Mouse (Mus musculus) CH12.LX (cell line): ENCODE data around the gene Trpc7. TPM values are rescaled to one million over a fixed set of nuclear protein-coding genes. Genes with fewer than 3 reads are reported as not detected.

Source experiments
- DNase-seq: peaks from one replicate; pipeline ENCODE4 v3.0.0-alpha.2; 2013; ENCODE audit errors: extremely low read depth
- H3K27ac ChIP-seq: 2 replicates; pipeline ENCODE4 v1.5.1; 2012; ENCODE audit warnings: low read depth, mild to moderate bottlenecking, control low read depth, moderate library complexity; ENCODE audit not compliant: insufficient read depth
- H3K27me3 ChIP-seq: replicated peaks from 2 replicates; pipeline ENCODE3; 2012; ENCODE audit warnings: inconsistent platforms
- H3K36me3 ChIP-seq, 2 experiments: replicated peaks in 1 of 2; 2 replicates each; pipeline versions ENCODE3 to v1.6.1; 2012; ENCODE audit warnings: inconsistent platforms in 1 of 2, low read length in 1 of 2, mild to moderate bottlenecking in 1 of 2, mixed read lengths in 1 of 2, moderate library complexity in 1 of 2; ENCODE audit not compliant: control insufficient read depth in 1 of 2, insufficient read depth in 1 of 2
- H3K4me1 ChIP-seq, 2 experiments: 2 replicates each; pipeline ENCODE4 v1.6.1; 2012; ENCODE audit warnings: inconsistent platforms in 1 of 2, moderate library complexity in 1 of 2; ENCODE audit not compliant: insufficient read depth in 2 of 2, control insufficient read depth in 1 of 2
- H3K4me2 ChIP-seq: 2 replicates; pipeline ENCODE4 v1.6.1; 2012; ENCODE audit warnings: low read depth, mild to moderate bottlenecking, control low read depth; ENCODE audit not compliant: poor library complexity, insufficient read depth, severe bottlenecking
- H3K4me3 ChIP-seq, 3 experiments: fragments of 150-350 bp in 1 of 3; sonication (generic) in 1 of 3; replicated peaks in 1 of 3; 2 replicates each; pipeline versions ENCODE3 to v1.5.1; 2011 to 2012; ENCODE audit warnings: low read depth in 2 of 3, low read length in 2 of 3, mild to moderate bottlenecking in 2 of 3, moderate library complexity in 2 of 3, control low read depth in 1 of 3, improper control_type of control experiment in 1 of 3, inconsistent platforms in 1 of 3, mixed read lengths in 1 of 3; ENCODE audit not compliant: poor library complexity in 1 of 3
- H3K79me2 ChIP-seq: replicated peaks from 2 replicates; pipeline ENCODE4 v1.6.1; 2012; ENCODE audit warnings: mild to moderate bottlenecking, moderate library complexity; ENCODE audit not compliant: control insufficient read depth, poor library complexity, insufficient read depth, severe bottlenecking; ENCODE audit errors: extremely low read depth
- H3K9ac ChIP-seq: 2 replicates; pipeline ENCODE4 v1.6.1; 2012; ENCODE audit warnings: low read depth, mild to moderate bottlenecking, control low read depth, moderate library complexity; ENCODE audit not compliant: insufficient read depth
- H3K9me3 ChIP-seq: replicated peaks from 2 replicates; pipeline ENCODE3; 2012; ENCODE audit warnings: low read length, inconsistent platforms, mixed read lengths
- BHLHE40 ChIP-seq: IDR thresholded peaks from 2 replicates; pipeline ENCODE4 v1.6.1; 2011; ENCODE audit warnings: mild to moderate bottlenecking, low read depth, low read length, improper control_type of control experiment
- CHD1 ChIP-seq: IDR thresholded peaks from 2 replicates; pipeline ENCODE4 v1.6.1; 2012; ENCODE audit warnings: low read depth, low read length, improper control_type of control experiment, inconsistent platforms
- CTCF ChIP-seq, 2 experiments: IDR thresholded peaks in 1 of 2; conservative IDR thresholded peaks in 1 of 2; 2 replicates each; pipeline ENCODE4 v1.5.1; 2011 to 2012; ENCODE audit warnings: low read depth in 2 of 2, low read length in 2 of 2, improper control_type of control experiment in 1 of 2, inconsistent platforms in 1 of 2, mild to moderate bottlenecking in 1 of 2, moderate library complexity in 1 of 2
- E2F4 ChIP-seq: IDR thresholded peaks from 2 replicates; pipeline ENCODE4 v1.6.1; 2011; ENCODE audit warnings: low read depth, low read length, improper control_type of control experiment; ENCODE audit not compliant: insufficient replicate concordance
- ELF1 ChIP-seq: IDR thresholded peaks from 2 replicates; pipeline ENCODE4 v1.6.1; 2014; ENCODE audit warnings: low read depth, mild to moderate bottlenecking, inconsistent platforms, low read length, improper control_type of control experiment
- ETS1 ChIP-seq: conservative IDR thresholded peaks from 2 replicates; pipeline ENCODE4 v1.6.1; 2012; ENCODE audit warnings: low read depth, mild to moderate bottlenecking, inconsistent platforms, low read length, improper control_type of control experiment, moderate library complexity
- GABPA ChIP-seq: IDR thresholded peaks from 2 replicates; pipeline ENCODE4 v1.6.1; 2012; ENCODE audit warnings: low read depth, low read length, improper control_type of control experiment, inconsistent platforms; ENCODE audit not compliant: insufficient replicate concordance
- HCFC1 ChIP-seq: IDR thresholded peaks from 2 replicates; pipeline ENCODE4 v1.6.1; 2012; ENCODE audit warnings: low read depth, mild to moderate bottlenecking, inconsistent platforms, low read length, improper control_type of control experiment
- IRF4 ChIP-seq: IDR thresholded peaks from 2 replicates; pipeline ENCODE4 v1.6.1; 2014; ENCODE audit warnings: low read depth, mild to moderate bottlenecking, inconsistent platforms, low read length, improper control_type of control experiment
- KAT2A ChIP-seq: IDR thresholded peaks from 2 replicates; pipeline ENCODE4 v1.6.1; 2012; ENCODE audit warnings: low read length, improper control_type of control experiment, inconsistent platforms; ENCODE audit not compliant: insufficient replicate concordance
- MAFK ChIP-seq: IDR thresholded peaks from 2 replicates; pipeline ENCODE4 v1.6.1; 2011; ENCODE audit warnings: low read length, improper control_type of control experiment; ENCODE audit not compliant: insufficient replicate concordance
- MYC ChIP-seq: IDR thresholded peaks from 2 replicates; pipeline ENCODE4 v1.6.1; 2011; ENCODE audit warnings: low read depth, mild to moderate bottlenecking, improper control_type of control experiment, low read length
- NELFE ChIP-seq: IDR thresholded peaks from 2 replicates; pipeline ENCODE4 v1.6.1; 2011; ENCODE audit warnings: low read depth, low read length, improper control_type of control experiment
- NRF1 ChIP-seq: IDR thresholded peaks from 2 replicates; pipeline ENCODE4 v1.6.1; 2014; ENCODE audit warnings: low read depth, mild to moderate bottlenecking, inconsistent platforms, low read length, improper control_type of control experiment, moderate library complexity
- PAX5 ChIP-seq: IDR thresholded peaks from 2 replicates; pipeline ENCODE4 v1.6.1; 2012; ENCODE audit warnings: low read length, inconsistent platforms, mixed read lengths
- POLR2A ChIP-seq: IDR thresholded peaks from 2 replicates; pipeline ENCODE4 v1.6.1; 2011; ENCODE audit warnings: low read depth, mild to moderate bottlenecking, improper control_type of control experiment, low read length
- RAD21 ChIP-seq: IDR thresholded peaks from 2 replicates; pipeline ENCODE4 v1.6.1; 2011; ENCODE audit warnings: low read depth, mild to moderate bottlenecking, low read length, improper control_type of control experiment, moderate library complexity
- SIN3A ChIP-seq: IDR thresholded peaks from 2 replicates; pipeline ENCODE4 v1.6.1; 2012; ENCODE audit warnings: low read length, improper control_type of control experiment, inconsistent platforms
- SMC3 ChIP-seq: IDR thresholded peaks from 2 replicates; pipeline ENCODE4 v1.6.1; 2011; ENCODE audit warnings: low read depth, low read length, improper control_type of control experiment
- TCF12 ChIP-seq: IDR thresholded peaks from 2 replicates; pipeline ENCODE4 v1.6.1; 2014; ENCODE audit warnings: low read depth, mild to moderate bottlenecking, inconsistent platforms, low read length, improper control_type of control experiment
- UBTF ChIP-seq: IDR thresholded peaks from 2 replicates; pipeline ENCODE4 v1.6.1; 2012; ENCODE audit warnings: low read depth, mild to moderate bottlenecking, inconsistent platforms, low read length, improper control_type of control experiment, moderate library complexity
- ZMIZ1 ChIP-seq: IDR thresholded peaks from 2 replicates; pipeline ENCODE4 v1.6.1; 2012; ENCODE audit warnings: low read depth, mild to moderate bottlenecking, inconsistent platforms, low read length, improper control_type of control experiment
- ZNF384 ChIP-seq: IDR thresholded peaks from 2 replicates; pipeline ENCODE4 v1.6.1; 2012; ENCODE audit warnings: low read depth, low read length, improper control_type of control experiment, inconsistent platforms
- dilution Hi-C: fragments of 300-500 bp; cut with MboI; formaldehyde crosslinking; loops from 2 replicates; pipeline ENCODE4 v1.14.3; 2020; ENCODE audit warnings: low sequenced_read_pairs; ENCODE audit not compliant: extremely low pct_unique_long_range_greater_than_20kb, extremely low pct_ligation_motif_present
- in situ Hi-C: fragments of 300-500 bp; cut with MboI; formaldehyde crosslinking; loops from 3 replicates; pipeline ENCODE4 v1.14.3; 2019; ENCODE audit warnings: low sequenced_read_pairs, low pct_ligation_motif_present, low pct_unique_long_range_greater_than_20kb, mixed read lengths
- polyA plus RNA-seq: library from polyadenylated mRNA; unstranded; fragments of >175 nt; gene quantifications from 2 replicates; pipeline ENCODE4 v1.2.1, GENCODE M21; 2012; ENCODE audit warnings: low read depth; ENCODE audit not compliant: insufficient read length
- total RNA-seq, 2 experiments: library from RNA; depleted of rRNA; stranded (reverse); fragments of 300-350 nt in 1 of 2; fragments of >200 nt in 1 of 2; gene quantifications; 2 replicates each; pipeline ENCODE4 v1.2.3; 2012 to 2014

The Trpc7 gene
- total and polyA plus RNA-seq, 3 experiments: not detected

GRCm38 (mm10) chr13:56806776-56807490 is 88.9 kb downstream of the Trpc7 start:
- in situ Hi-C loops (loop anchor here (25.0 kb wide), 1 partner anchor 455 kb away; no protein-coding TSS in a partner anchor), dilution Hi-C loops (no loop called here)
- peak overlapping the region in 1 of 3 experiments; percentile 45 for H3K4me3 ChIP-seq
- H3K9ac ChIP-seq: no peak overlapping the region
- no peaks in the 10 kb centered on the region for H3K79me2 ChIP-seq
- H3K27me3 ChIP-seq: peaks cover 2% of the 10 kb centered on the region
- H3K27ac ChIP-seq: no peak overlapping the region
- peak overlapping the region; percentile 8; the same call in 1 of the 2 replicates for H3K4me2 ChIP-seq
- DNase-seq: peak; percentile 51
- peaks cover 15% of the 10 kb centered on the region for H3K9me3 ChIP-seq
- no peaks in the 10 kb centered on the region for H3K4me1 ChIP-seq
- TF ChIP-seq ELF1 (0 out of 2 replicates have a peak, but pooled peaks have one; percentile 19), CTCF (conservative IDR thresholded peaks at IDR 0.05 in 1 of 2, IDR thresholded peaks at IDR 0.05 in 1 of 2; ENCODE audit: low read depth in 2 of 2, low read length in 2 of 2) (peak; percentile 57 to 82), NELFE (0 out of 2 replicates have a peak, but pooled peaks have one; percentile 46), SMC3 (peak; percentile 61), NRF1 (peak; percentile 49; the same call in 1 of the 2 replicates), KAT2A (no peak), RAD21 (peak; percentile 79), IRF4 (no peak)
- TF ChIP-seq, all 38 proteins: peak for 6
- H3K36me3 ChIP-seq: no peaks in the 10 kb centered on the region

DNA sequence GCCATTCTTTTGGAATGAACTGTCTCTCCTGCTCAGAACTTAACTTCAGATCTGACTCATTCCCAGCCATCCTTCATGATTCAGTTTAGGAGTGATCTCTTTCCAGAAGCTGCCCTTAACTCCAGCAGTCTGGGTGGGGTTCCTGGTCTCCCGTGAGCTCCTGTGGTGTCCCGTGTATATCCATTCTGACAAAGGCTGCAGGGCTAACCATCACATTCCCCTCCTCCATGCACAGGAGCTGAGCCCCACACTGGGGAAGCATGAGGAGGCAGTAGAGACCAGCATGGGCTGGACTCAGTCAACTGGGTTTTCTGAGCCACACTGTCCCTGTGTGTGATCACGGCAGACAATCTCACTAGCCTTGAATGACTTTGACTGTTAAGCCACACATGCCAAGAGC is 90.7 kb downstream of the Trpc7 start:
- H3K9ac ChIP-seq: no peak overlapping the region
- in situ Hi-C loops: loop anchor here (25.0 kb wide), 1 partner anchor 457 kb away; no protein-coding TSS in a partner anchor
- H3K79me2 ChIP-seq: no peaks in the 10 kb centered on the region
- DNase-seq: no peak
- peaks cover 10% of the 10 kb centered on the region for H3K9me3 ChIP-seq
- H3K4me3 ChIP-seq: no peak overlapping the region
- H3K27me3 ChIP-seq: no peaks in the 10 kb centered on the region
- no peak overlapping the region for H3K27ac ChIP-seq
- no peaks in the 10 kb centered on the region for H3K36me3 ChIP-seq
- no peaks in the 10 kb centered on the region for H3K4me1 ChIP-seq
- no peak overlapping the region for H3K4me2 ChIP-seq
- TF ChIP-seq HCFC1 (no peak), ZNF384 (no peak), TCF12 (no peak), BHLHE40 (no peak), POLR2A (no peak), E2F4 (no peak), NRF1 (no peak), SIN3A (no peak), CTCF (conservative IDR thresholded peaks at IDR 0.05 in 1 of 2, IDR thresholded peaks at IDR 0.05 in 1 of 2; ENCODE audit: low read depth in 2 of 2, low read length in 2 of 2) (no peak), ELF1 (no peak), SMC3 (no peak), ZMIZ1 (no peak), CHD1 (no peak), PAX5 (no peak), ETS1 (no peak), KAT2A (no peak), MYC (no peak), MAFK (no peak), GABPA (no peak), UBTF (no peak)
- TF ChIP-seq, all 38 proteins: peak for 0
- dilution Hi-C loops: no loop called here
